Mouse (Mus musculus) layer of hippocampus, postnatal 25 days (tissue): ENCODE data around the gene Nsf. TPM values are rescaled to one million over a fixed set of nuclear protein-coding genes. Genes with fewer than 3 reads are reported as not detected.
"Not testable (repeated sequence)": the region's sequence is repeated elsewhere in the genome, so short reads cannot be mapped to it uniquely, and the experiment has no call there.

ENCODE experiments used
- DNase-seq, 2 experiments: peaks; one replicate each; pipeline ENCODE4 v3.0.0; 2022; ENCODE audit warnings: mixed read lengths in 2 of 2, low spot score in 1 of 2; ENCODE audit errors: extremely low spot score in 1 of 2
- total RNA-seq, 2 experiments: library from RNA; stranded (reverse); gene quantifications; 2 replicates each; pipeline ENCODE4 v1.2.3; 2021

The Nsf gene
- 1,000 to 10,000 TPM; 1,164 to 1,245 TPM for total RNA-seq

GRCm38 (mm10) chr11:103953896-103954292 is at the start of gene Nsf:
Nsf (minus strand) TSS chr11:103954056.
- DNase-seq, result peak; percentile 68 to 80

- no peak for DNase-seq
Measured at GRCm38 (mm10) chr11:104003397-104003796, 49.5 kb upstream of the Nsf start.

DNA sequence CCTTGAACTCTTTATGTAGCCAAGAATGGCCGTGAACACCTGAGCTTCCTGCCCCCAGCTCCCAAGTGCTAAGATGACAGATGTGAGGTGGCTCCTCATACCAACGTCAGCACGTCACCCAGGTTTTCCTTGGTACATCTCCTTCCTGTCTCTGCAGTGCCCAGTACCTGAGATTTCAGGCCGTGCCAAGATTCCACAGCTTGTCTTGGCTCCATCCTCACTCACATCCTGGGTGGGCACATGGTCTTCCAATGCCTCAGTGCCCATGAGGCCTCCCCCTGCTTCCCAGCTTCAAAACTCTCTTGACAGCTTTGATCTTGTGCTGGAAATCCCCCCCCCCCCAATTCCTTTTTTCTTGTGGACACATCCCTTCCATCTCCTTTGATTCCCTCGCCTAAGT is 48.3 kb upstream of the Nsf start:
- no peak for DNase-seq

- no peak for DNase-seq
Measured at GRCm38 (mm10) chr11:104001395-104001955, 47.6 kb upstream of the Nsf start.

- DNase-seq, result no peak
Measured at GRCm38 (mm10) chr11:104000667-104001394, 47.0 kb upstream of the Nsf start.

DNA sequence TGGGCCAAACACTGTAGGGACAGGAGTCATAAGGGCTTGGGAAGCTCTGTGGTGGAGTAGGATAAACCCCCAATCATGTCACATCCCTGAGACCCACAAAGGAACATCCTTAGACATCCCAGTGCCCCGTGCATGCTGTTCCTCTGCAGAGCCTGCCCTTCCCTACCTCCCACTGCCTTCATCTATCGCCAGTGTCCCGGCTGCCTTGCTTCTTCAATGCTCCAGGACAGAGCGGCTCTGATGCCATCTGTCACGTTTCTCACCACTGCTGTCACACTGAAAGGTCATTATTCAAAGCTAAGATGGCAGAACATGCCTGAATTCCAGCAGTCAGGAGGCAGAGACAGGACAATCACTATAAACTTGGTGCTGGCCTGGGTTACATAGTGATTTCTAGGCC is 44.9 kb upstream of the Nsf start:
- DNase-seq, result no peak

DNA sequence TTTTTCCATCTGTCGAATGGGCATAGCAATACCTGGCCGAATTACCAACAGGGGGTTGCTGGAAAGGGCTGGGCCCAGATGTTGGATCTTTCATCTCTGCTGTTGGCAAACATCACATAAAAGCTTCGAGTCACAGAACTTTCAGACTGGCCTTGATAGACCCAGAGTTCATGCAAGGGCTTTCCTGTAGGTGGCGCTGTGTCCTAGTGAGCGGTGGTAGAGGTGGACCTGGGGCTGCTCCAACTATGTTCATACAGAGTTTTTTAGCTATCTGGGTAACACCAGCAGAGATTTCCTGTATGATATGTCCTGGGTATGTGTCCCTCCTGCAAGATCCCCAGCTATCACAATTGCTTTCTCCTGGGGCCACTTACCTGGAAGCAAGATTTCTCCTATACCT is 43.5 kb upstream of the Nsf start:
- peak; percentile 79 to 91 for DNase-seq

DNA sequence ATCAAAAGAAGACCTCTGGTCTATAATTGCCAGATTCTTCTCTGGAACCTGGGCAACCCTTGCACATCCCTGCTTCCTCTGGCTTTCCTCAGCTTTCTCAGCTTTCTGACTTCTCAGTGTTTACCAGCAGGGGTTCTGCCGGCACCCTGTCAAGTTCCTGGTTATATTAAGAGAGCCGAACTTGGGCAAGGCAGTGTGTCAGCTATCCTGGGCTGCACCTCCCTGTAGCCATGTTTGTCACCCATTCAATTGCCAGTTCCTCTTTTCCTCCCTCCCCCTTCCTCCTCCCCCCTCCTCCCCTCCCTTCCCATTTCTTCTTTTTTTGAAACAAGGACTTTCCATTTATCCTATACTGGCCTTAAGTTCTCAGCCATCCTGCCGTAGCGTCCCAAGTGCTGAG is 38.8 kb upstream of the Nsf start:
- DNase-seq, result no peak

GRCm38 (mm10) chr11:103990049-103990557 is 36.2 kb upstream of the Nsf start:
- DNase-seq, result not testable (repeated sequence)

DNA sequence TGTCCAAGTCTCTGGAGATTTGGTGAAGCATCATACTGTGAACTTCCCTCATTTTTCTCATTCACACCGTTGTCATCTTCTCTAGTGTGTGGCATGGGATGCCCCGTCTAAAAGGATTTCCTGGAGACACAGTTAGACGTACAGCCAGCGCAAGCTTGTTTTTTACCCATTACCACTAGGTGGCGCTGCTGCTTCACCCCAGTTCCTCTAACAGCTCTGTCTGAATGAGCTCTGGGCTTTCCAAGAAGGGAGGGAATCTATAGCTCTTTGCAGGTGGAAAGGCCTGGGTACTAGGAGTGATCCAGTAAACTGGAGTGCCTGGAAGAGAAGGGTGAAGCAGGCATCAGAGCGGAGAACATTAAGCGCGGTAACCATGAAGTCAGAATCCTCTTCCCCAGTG is 33.6 kb upstream of the Nsf start:
- peak; percentile 65 to 89 for DNase-seq

GRCm38 (mm10) chr11:103984067-103984466 is 30.2 kb upstream of the Nsf start:
- DNase-seq, result no peak

- DNase-seq, result no peak
Measured at GRCm38 (mm10) chr11:103981826-103982225, 28.0 kb upstream of the Nsf start.

DNA sequence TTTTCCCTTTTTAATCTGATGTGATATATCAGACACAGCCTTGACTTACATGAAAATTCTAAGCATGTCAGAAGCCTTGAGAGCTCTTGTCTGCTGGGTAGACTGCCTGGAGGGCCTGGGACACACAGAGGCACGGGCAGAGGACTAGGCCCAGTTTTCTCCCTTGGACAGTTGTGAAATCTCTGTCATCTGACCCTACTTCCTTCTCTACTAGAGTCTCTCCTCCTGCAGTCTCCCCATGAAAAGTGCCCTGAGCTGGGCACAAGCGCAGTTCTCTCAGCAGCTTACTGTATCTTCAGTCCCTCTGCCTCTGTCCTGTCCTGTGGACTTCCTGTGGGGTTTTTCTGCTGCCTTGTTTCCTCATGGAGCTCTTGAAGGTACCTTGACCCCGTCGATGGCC is 25.5 kb upstream of the Nsf start:
- no peak for DNase-seq

GRCm38 (mm10) chr11:103970876-103971275 is 17.0 kb upstream of the Nsf start:
- no peak for DNase-seq

- no peak for DNase-seq
Measured at GRCm38 (mm10) chr11:103969278-103969677, 15.4 kb upstream of the Nsf start.

DNA sequence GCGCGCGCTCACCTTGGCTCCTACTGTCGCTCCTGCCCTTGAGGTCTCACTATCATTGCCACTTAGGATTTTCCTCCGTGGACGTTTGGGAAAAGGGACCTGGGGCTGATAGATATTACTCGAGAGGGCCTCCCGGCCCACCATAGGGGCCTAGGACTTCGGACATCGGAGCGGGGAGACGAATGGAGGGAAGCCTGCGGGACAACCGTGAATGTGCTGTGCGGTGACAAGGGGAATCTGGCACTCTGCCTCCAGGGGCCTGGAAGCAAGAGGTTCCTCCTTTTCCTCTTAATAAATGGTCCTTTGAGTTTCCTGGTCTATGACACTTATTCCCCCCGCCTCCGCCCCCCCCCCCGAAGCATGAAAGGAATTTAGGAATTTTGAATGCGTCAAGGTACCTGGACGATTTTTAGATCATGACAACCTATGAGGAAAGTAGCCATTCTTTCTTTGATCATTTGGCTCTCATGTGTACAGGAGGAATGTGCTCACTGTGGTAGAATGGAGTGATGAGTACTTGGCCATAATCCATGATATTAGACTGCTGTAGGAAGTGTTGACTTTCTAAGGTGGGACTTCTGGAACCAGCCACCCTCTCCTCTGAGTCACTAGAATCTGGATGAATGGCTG is 13.4 kb upstream of the Nsf start:
- DNase-seq, result no peak

- DNase-seq, result no peak
Measured at GRCm38 (mm10) chr11:103956866-103957265, 3.0 kb upstream of the Nsf start.

GRCm38 (mm10) chr11:103953032-103953895 is 592 bp downstream of the Nsf start:
- no peak for DNase-seq

GRCm38 (mm10) chr11:103952635-103953031 is 1.2 kb downstream of the Nsf start:
- DNase-seq, result no peak

- DNase-seq, result no peak
Measured at GRCm38 (mm10) chr11:103951106-103951505, 2.8 kb downstream of the Nsf start.

DNA sequence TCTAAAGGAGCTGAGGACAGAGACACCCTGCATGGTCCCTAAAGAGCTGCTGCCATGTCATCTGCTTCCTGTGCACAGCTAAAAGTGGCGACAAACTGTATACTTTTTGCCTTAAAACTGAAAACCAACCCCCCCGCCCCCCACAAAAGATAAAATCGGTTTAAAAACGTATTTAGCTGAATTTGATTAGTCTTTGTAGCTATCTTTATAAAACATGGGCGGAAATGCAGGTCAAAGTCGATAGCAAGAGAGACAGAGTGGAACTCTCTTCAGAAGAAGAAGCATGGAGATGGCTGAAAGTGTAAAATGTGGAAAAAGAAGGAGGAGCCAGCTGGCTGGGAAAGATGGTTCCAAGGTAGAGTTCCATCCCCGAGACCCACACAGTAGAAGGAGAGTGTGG is 4.9 kb downstream of the Nsf start:
- DNase-seq, result no peak
